Comparison of ENCODE assay signal across 24 mouse cellular contexts in the genomic region with DNA sequence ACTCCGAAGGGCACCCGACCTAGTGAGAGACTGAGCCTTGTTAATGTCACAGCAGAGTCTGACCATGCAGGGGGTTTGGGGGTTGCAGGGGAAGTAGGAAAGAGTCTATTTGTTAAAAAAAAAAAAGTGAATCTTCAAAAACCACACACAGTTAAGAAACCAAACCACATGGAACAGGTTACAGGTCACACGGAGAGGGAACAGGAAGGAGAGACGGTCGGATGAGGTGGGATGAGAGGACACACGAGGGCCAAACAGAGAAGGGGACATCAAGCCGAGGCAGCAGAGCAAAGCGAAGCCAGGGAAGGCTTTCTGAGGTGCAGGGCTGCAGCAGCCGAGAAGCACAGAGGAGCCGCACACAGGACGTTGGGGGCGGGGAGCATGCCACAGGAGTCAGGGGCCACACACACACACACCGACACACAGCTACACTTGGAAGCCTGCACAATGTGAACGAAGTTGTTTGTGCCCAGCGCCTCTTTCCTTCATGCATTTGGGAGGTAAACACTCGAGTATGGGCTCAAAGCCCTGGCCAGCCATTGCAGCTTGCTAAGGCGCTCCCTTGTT. TPM values are rescaled to one million over a fixed set of nuclear protein-coding genes. Genes with fewer than 3 reads are reported as not detected.
DNase-seq lines count a peak whose midpoint lies in the region; ATAC-seq and TF ChIP-seq lines count a peak whose summit lies in the region.
"Had no signal": no experiment of that assay in that cellular context is flagged by ENCODE, and none has a peak within 500 bp of the region (broad histone marks: within the 10 kb centered on the region; RNA-seq: fewer than 3 reads in every experiment).

No protein-coding gene starts in this region.

- no peak overlapping the region for H3K27ac ChIP-seq in lung, embryonic 15.5 days
- H3K27ac ChIP-seq: forebrain, embryonic 15.5 days; hindbrain, embryonic 10.5 days; limb, embryonic 12.5 days; macrophage had no signal

- no peak overlapping the region for H3K4me3 ChIP-seq in lung, embryonic 15.5 days
- H3K4me3 ChIP-seq in lung, adult 2 months (replicated peaks; ENCODE audit: extremely low read depth, low read depth, low read length): no peak overlapping the region
- peak overlapping the region; percentile 33 for H3K4me3 ChIP-seq in megakaryocyte, embryonic 14.5 days (replicated peaks)
- H3K4me3 ChIP-seq: erythroblast, embryonic 14.5 days; forebrain, embryonic 15.5 days; left cerebral cortex, adult 2 months had no signal

- TF ChIP-seq POLR2A in lung, adult 2 months (IDR thresholded peaks at IDR 0.05; ENCODE audit: borderline replicate concordance, extremely low read depth, low read depth, low read length): no peak

- no peaks in the 10 kb centered on the region for H3K9me3 ChIP-seq in lung, embryonic 15.5 days
- H3K9me3 ChIP-seq in megakaryocyte, embryonic 14.5 days: no peaks in the 10 kb centered on the region
- H3K9me3 ChIP-seq: forebrain, embryonic 15.5 days; hindbrain, embryonic 10.5 days; limb, embryonic 12.5 days had no signal

- H3K4me1 ChIP-seq in lung, embryonic 15.5 days: no peaks in the 10 kb centered on the region
- H3K4me1 ChIP-seq in lung, adult 2 months (ENCODE audit: control insufficient read depth, insufficient read depth, low read length): no peaks in the 10 kb centered on the region
- H3K4me1 ChIP-seq in megakaryocyte, embryonic 14.5 days: peaks cover 31% of the 10 kb centered on the region
- H3K4me1 ChIP-seq: forebrain, embryonic 15.5 days; limb, embryonic 12.5 days had no signal

- no peak overlapping the region for H3K9ac ChIP-seq in lung, embryonic 15.5 days
- H3K9ac ChIP-seq: forebrain, embryonic 15.5 days; limb, embryonic 12.5 days had no signal

- ATAC-seq in lung, embryonic 15.5 days (ENCODE audit: borderline replicate concordance, extremely low read depth, low FRiP score, low TSS enrichment): no peak
- ATAC-seq: forebrain, embryonic 15.5 days had no signal

- no peaks in the 10 kb centered on the region for H3K36me3 ChIP-seq in lung, embryonic 15.5 days
- no peaks in the 10 kb centered on the region for H3K36me3 ChIP-seq in megakaryocyte, embryonic 14.5 days (replicated peaks; ENCODE audit: low read length)
- H3K36me3 ChIP-seq: hindbrain, embryonic 10.5 days; limb, embryonic 12.5 days had no signal

- intact Hi-C loops in heart, postnatal 14 days (cut with DNase I): no loop called here

- 54% methylated on average over 17 of the region's 17 CpGs for WGBS in lung, embryonic 15.5 days
- 53% methylated on average over 17 of the region's 17 CpGs for WGBS in lung, adult 2 months

- peak overlapping the region; percentile 9; the same call in 1 of the 2 replicates for H3K4me2 ChIP-seq in lung, embryonic 15.5 days
- H3K4me2 ChIP-seq: forebrain, embryonic 15.5 days had no signal

- DNase-seq in lung, adult 2 months: no peak
- DNase-seq in T-cell, adult 2 months (ENCODE audit: low spot score): peak; percentile 24
- DNase-seq in thymus, postnatal 25 days: peak; percentile 46
- no peak for DNase-seq in ovary, postnatal 36 days (ENCODE audit: low spot score)
- DNase-seq in heart, postnatal 14 days: no peak
- DNase-seq in kidney, adult 9 months: no peak
- DNase-seq: adrenal gland, adult 8-10 months; cerebellum, adult 11 months; cerebellum, postnatal 14 days; kidney, adult 8-10 months; midbrain, embryonic 14.5 days; right cerebral cortex, postnatal 14 days had no signal

- peaks cover 31% of the 10 kb centered on the region for H3K27me3 ChIP-seq in lung, embryonic 15.5 days
- H3K27me3 ChIP-seq in megakaryocyte, embryonic 14.5 days (replicated peaks): peaks cover 81% of the 10 kb centered on the region
- H3K27me3 ChIP-seq: forebrain, embryonic 15.5 days had no signal

- no peak for TF ChIP-seq CTCF in lung, adult 2 months (IDR thresholded peaks at IDR 0.05; ENCODE audit: insufficient read depth, low read length)

RNA-seq across cellular contexts. Expression of gene Sec13, which starts 8.7 kb away (rescaled TPM):
- polyA plus RNA-seq in lung, embryonic 15.5 days (2015; fragmentation: Nextera tagmentation; extraction: Ambion mirVana): 275 and 278 TPM in 2 replicates
- polyA plus RNA-seq in lung, adult 2 months (2012; rRNA removed): 98.2 and 115 TPM in 2 replicates
- polyA plus RNA-seq in megakaryocyte, embryonic 14.5 days (2012; ENCODE audit: insufficient read depth, low replicate concordance): 10.4 and 37.7 TPM in 2 replicates
- 10 to 100 TPM; 74.7 to 79.9 TPM for total RNA-seq in heart, postnatal 14 days (2021)

RNA-seq across cellular contexts. Expression of gene Ghrl, which starts 29.5 kb away (rescaled TPM):
- 0.72 TPM in 1 of 2 replicates, not detected in the other for polyA plus RNA-seq in lung, embryonic 15.5 days (2015; fragmentation: Nextera tagmentation; extraction: Ambion mirVana)
- 1.8 and 2.0 TPM in 2 replicates for polyA plus RNA-seq in lung, adult 2 months (2012; rRNA removed)
- 2.5 TPM in 1 of 2 replicates, not detected in the other for polyA plus RNA-seq in megakaryocyte, embryonic 14.5 days (2012; ENCODE audit: insufficient read depth, low replicate concordance)
- under 1 TPM in 1 of 2 experiments, not detected in 1; 0.53 TPM for total RNA-seq in heart, postnatal 14 days (2021)
- total RNA-seq: gastrocnemius, adult 18-20 months had no signal
- polyA plus RNA-seq: embryonic facial prominence, embryonic 11.5 days; erythroblast, embryonic 14.5 days; gonadal fat pad, adult 2 months; heart, embryonic 14.5 days; macrophage had no signal

RNA-seq across cellular contexts. Expression of gene Tatdn2, which starts 52.4 kb away (rescaled TPM):
- 0.37 and 0.67 TPM in 2 replicates for polyA plus RNA-seq in lung, embryonic 15.5 days (2015; fragmentation: Nextera tagmentation; extraction: Ambion mirVana)
- 21.0 and 24.5 TPM in 2 replicates for polyA plus RNA-seq in lung, adult 2 months (2012; rRNA removed)
- 10.1 and 13.2 TPM in 2 replicates for polyA plus RNA-seq in megakaryocyte, embryonic 14.5 days (2012; ENCODE audit: insufficient read depth, low replicate concordance)
- total RNA-seq in heart, postnatal 14 days (2021): 10 to 100 TPM; 60.0 to 63.2 TPM

Comparison
In these comparisons a context has a peak if more than half of its experiments do, and no peak if none do; other contexts are left out.
1. DNase-seq: peak in T-cell, adult 2 months (single experiment) and thymus, postnatal 25 days (single experiment); none in lung, adult 2 months (single experiment), ovary, postnatal 36 days (single experiment), heart, postnatal 14 days (0 of 2) and kidney, adult 9 months (single experiment).